Mouse (Mus musculus) retina, embryonic 14.5 days (tissue): ENCODE data around the gene Zbtb49.

Experiments
- DNase-seq: peaks from one replicate; pipeline ENCODE4 v3.0.0-alpha.2; 2015; ENCODE audit warnings: low spot score

Zbtb49 gene

DNA sequence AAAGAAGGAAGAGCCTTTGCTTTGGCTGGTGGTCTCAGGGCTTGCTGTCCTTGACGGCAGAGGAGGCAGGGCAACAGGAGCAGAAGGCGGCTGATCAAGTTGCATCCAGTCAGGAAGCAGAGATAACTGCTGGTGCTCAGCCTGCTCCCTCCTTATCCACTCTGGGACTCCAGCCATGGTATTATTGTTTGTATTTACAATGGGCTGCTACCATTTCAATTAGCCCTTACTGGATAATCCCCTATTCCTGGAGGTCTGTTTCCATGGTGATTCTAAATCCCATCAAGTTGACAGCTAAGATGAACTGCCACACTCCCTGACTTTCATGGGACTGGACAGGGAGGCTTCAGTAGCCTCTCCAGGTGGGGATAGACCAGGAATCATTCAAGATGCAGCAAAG lies 25.3 kb downstream of the Zbtb49 start:
- peak; percentile 3 for DNase-seq

- no peak for DNase-seq
Observed at GRCm38 (mm10) chr5:38190907-38191306, 29.4 kb downstream of the Zbtb49 start.

- no peak for DNase-seq
Observed at GRCm38 (mm10) chr5:38187006-38187405, 33.3 kb downstream of the Zbtb49 start.

DNA sequence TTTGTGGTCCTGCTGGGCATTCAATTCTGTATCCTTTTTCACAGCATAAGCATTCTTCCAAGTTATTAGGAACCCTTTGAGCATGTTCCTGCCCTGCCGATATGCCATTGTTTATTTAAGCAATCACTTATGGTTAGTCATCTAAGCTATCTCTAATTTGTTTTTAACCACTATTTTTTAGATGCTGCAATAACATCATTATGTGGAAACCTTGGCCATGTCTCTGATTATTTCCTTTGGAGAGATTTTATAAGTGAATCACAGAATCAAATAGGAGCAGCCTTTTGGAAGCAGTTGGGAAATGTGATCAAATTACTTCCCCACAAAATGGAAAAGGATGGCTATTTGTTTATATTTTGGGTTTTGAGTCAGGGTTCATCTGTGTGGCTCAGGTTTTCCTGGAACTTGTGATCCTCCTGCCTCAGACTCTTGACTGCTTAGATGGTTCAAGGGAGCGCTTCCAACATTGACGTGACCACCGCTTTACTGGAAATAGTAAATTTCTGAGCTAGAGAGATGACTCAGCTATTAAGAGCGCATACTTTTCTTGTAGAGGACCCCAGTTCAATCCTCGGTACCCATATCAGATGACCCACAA lies 35.5 kb downstream of the Zbtb49 start:
- no peak for DNase-seq

- no peak for DNase-seq
Observed at GRCm38 (mm10) chr5:38174256-38174912, 45.9 kb downstream of the Zbtb49 start.

GRCm38 (mm10) chr5:38173766-38174165 lies 46.5 kb downstream of the Zbtb49 start:
- no peak for DNase-seq

GRCm38 (mm10) chr5:38168497-38168896 lies 51.8 kb downstream of the Zbtb49 start:
- DNase-seq, result no peak

DNA sequence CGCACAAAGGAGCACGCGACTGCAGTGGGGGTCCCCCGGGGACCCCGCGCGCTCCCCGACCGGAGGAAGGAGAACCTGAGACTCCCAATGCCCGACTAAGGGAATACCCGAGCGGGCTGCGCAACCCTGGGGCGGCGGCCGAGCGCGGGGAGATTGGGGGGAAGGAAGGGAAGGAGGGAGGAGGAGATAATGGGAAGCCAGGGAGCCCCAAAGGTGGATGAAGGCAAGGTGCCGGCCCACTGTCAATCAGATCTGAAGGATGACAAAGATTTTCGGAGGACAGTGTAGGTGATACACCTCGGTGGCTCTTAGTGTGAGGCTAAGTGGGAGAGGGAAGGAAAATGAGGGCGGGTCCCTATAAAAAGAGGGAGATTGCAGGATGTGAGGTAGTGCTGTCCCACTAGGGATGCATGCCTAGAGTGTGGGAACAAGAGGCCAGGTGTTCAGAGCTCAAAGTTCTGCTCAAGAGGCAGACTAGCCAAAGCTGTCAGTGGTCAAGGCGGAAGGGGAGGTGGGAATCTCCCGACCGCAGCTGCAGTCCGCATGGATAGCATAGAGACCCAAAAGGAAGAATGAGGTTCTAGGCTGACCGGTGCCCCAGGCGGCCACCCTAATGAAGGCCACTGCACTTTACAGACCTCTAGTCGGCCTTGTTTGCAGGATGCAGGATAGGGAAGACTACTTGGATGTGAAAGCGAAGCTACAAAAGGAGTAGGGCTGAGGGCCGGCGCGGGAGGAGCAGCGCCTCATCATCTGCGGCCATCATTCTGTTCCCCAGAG lies 60.4 kb downstream of the Zbtb49 start, which contains the start of gene Nsg1:
Gene Nsg1, minus strand, starts transcription at position 274 of the 780 bp plus-strand sequence.
- DNase-seq, result peak; percentile 40

DNA sequence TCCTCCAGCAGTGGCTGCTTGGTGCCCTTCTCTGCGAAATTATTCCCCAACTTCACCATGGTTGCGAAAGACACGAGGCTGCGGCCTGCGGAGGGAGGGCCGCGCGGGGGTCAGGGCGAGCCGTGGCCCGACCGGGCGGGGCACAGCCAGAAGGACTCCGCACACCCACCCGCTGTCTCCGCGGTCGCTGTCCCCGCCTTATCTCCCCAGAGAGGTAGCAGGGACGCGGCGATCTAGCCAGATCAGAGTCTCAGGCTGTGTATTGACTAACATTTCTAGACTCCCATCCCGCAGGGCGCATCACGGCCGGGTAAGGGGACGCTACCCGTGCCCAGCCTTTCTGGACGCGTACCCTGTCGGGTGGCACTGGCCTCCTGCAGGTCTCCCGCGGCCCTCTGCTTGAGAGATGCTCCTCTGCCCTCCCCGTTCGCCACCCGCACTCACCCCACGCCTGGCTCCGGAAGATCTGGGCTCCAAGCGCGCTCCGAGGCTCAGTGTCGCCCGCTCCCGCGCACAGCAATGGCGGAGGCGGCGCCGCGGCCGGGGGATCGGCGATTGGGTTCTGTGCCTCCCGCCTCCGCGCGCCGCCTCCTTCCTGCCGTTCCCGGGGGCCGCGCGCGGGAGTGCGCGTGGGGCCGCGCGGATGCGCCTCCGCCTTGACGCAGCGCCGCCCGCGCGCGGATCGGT lies 61.2 kb downstream of the Zbtb49 start:
- peak; percentile 79 for DNase-seq

DNA sequence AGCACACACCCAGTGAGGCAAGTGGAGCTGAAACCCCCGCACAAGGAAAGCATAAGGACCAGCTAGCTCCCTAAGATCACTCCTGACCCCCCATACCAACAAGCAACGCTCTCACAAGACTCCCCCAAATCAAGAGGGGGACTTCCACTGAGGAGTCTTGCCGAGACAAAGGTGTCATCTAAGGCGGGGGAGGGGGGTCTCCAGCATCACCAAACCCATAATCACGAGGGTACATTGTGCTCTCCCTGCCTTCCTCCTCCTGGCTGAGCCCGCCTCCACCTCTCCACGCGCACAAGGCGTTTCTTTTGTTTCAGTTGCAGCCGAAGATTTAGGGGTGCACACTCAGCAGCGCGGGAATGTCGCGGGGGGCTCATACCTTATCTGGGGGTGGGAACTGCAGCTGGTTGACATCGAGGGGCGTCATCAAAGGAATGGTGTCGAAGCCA lies 61.7 kb downstream of the Zbtb49 start:
- DNase-seq, result peak; percentile 43

- no peak for DNase-seq
Observed at GRCm38 (mm10) chr5:38157481-38158020, 62.7 kb downstream of the Zbtb49 start.

- no peak for DNase-seq
Observed at GRCm38 (mm10) chr5:38153636-38154035, 66.6 kb downstream of the Zbtb49 start.

DNA sequence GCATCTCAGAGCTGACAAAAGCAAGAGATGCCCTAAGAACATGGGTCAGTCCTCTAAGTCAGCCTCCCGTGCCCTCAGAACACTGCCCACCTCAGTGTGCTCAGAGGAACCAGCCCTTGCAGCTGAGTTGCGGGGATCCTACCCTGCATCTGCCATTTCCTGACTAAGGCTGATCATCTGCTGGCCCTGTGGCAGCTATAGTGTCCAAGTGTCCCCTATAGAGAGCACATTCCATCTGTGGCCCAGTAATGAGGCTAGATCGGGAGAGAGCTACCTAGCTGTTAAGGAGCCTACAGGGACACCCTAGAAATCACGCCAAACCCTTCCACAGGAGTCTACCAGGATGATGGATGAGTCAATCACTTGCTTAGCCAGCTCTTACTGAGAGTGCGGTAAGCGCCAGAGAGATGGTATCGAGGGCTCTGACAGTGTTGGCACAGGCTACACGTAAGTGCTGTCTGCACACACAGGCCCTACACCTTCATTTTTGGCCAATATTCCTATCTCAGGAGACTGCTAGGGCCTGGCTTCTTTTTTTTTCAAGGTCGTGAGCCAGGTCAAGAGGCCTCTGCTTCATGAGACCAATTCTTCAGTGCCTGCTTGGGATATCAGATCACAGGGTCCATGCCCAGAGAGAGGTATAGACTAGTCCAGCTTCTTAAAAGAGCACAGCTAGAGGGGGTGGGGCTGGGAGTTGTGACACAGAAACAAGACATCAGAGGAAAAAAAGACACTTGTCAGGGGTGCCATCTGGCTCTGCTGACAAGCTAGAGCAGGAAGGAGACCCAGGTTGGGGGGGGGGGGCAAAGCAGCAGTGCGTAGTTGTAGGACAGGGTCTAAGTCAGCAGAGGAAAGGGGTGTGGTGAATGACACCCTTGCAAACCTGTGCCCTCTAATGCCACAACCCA lies 67.8 kb downstream of the Zbtb49 start:
- no peak for DNase-seq

DNA sequence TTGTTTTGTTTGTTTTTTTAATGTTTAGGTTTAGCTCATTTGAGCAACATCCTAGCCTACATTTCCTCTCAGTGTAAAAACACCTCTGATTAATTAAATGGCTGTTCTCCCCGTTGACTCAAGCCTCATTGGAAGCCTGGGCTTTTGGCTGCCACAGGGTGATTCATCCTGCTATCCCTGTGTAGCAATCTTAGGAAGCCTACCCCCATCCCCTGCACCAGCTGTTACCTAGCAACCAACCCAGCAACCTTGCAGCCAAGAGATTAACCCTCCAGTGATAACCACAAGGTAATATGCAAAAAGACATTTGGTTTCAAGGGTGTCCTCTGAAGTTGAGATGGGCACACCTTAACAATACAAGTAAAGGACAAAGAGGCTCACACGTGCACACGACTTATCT lies 69.0 kb downstream of the Zbtb49 start:
- DNase-seq, result no peak

- DNase-seq, result no peak
Observed at GRCm38 (mm10) chr5:38146524-38146923, 73.7 kb downstream of the Zbtb49 start.

DNA sequence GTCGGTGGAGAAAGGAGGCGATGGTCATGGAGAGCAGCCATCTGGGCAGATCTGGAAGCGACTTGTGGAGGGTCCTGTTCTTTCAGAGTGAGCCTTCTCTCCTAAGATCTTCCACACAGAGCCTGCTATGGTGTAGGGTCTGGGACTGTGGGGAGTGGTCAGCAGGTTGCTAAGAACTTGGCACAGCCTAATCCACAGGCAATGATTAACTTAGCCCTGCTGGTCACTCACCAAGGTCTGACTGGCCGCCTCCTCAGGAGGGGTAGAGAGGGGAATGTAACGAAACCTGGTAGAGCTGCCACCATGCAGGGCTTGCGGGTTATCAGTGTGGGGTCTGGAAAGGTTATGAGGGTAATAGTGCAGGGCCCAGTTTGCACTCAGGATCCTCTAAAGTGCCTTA lies 79.4 kb downstream of the Zbtb49 start:
- DNase-seq, result no peak
